Mouse (Mus musculus) adrenal gland, adult 8-10 months (tissue): ENCODE measurements around the gene Pdxp. TPM values are rescaled to one million over a fixed set of nuclear protein-coding genes. Genes with fewer than 3 reads are reported as not detected.

ENCODE experiments used
- DNase-seq: peaks from one replicate; pipeline ENCODE4 v3.0.0; 2022
- total RNA-seq, 4 experiments: library from RNA; stranded (reverse); gene quantifications; 2 replicates each; pipeline ENCODE4 v1.2.4; 2022

Pdxp gene
- total RNA-seq, 4 experiments from 2014 or later: 4.6 to 8.6 (median 5.9) TPM

- no peak for DNase-seq
Observed at GRCm38 (mm10) chr15:78899740-78900584, 13.8 kb upstream of the Pdxp start, which contains the start of gene Sh3bp1. Sh3bp1 (plus strand) TSS chr15:78899768.

- DNase-seq: no peak
Observed at GRCm38 (mm10) chr15:78900585-78901421, 12.9 kb upstream of the Pdxp start.

- DNase-seq: no peak
Observed at GRCm38 (mm10) chr15:78901422-78901789, 12.3 kb upstream of the Pdxp start.

GRCm38 (mm10) chr15:78903243-78903642 is 10.5 kb upstream of the Pdxp start:
- DNase-seq: peak; percentile 58

- no peak for DNase-seq
Observed at GRCm38 (mm10) chr15:78908399-78908798, 5.3 kb upstream of the Pdxp start.

GRCm38 (mm10) chr15:78908982-78909381 is 4.7 kb upstream of the Pdxp start:
- no peak for DNase-seq

DNA sequence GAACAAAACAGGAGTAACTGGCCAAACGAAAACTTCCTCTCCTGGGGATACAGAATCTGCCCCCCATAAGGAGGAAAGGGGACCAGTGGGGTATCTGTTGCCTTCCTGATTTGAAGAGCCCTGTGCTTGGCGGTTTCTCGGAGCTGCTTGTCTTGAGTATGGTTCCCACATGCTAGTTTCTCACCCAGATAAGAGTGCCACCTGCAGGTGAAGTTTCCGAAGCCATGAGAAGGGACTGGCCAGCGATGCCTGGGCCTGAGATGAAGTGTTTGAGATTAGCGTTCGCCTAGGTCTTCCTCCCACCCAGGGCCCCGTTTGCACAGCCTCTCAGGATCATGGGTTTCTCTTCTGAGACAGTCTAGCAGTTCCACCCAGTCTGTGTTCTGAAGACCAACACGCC is 1.7 kb upstream of the Pdxp start:
- no peak for DNase-seq

DNA sequence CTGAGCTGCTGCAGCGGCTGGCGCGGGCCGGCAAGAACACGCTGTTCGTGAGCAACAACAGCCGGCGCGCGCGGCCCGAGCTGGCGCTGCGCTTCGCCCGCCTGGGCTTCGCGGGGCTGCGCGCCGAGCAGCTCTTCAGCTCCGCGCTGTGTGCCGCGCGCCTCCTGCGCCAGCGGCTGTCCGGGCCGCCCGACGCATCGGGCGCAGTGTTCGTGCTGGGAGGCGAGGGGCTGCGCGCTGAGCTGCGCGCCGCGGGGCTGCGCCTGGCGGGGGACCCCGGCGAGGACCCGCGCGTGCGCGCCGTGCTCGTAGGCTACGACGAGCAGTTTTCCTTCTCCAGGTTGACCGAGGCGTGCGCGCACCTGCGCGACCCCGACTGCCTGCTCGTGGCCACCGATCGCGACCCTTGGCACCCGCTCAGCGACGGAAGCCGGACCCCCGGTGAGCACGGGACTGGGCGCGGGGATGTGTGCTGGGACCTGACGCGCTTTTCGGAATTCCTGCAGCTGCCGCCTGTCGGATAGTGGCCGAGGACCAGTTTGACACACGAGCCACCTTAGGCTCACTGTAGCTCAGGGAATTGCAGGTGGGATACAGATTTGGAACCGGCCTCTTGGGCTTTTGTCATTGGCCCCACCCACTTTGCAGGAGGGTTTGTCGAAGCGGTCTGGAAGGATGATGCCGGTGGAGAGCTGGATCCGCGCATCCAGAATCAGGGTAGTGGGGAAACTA is 538 bp downstream of the Pdxp start:
- DNase-seq: no peak

GRCm38 (mm10) chr15:78914823-78915659 is 1.3 kb downstream of the Pdxp start:
- no peak for DNase-seq

GRCm38 (mm10) chr15:78915660-78916017 is 1.9 kb downstream of the Pdxp start:
- peak; percentile 61 for DNase-seq

- no peak for DNase-seq
Observed at GRCm38 (mm10) chr15:78916052-78916826, 2.5 kb downstream of the Pdxp start.

GRCm38 (mm10) chr15:78918126-78918525 is 4.4 kb downstream of the Pdxp start:
- DNase-seq: no peak

DNA sequence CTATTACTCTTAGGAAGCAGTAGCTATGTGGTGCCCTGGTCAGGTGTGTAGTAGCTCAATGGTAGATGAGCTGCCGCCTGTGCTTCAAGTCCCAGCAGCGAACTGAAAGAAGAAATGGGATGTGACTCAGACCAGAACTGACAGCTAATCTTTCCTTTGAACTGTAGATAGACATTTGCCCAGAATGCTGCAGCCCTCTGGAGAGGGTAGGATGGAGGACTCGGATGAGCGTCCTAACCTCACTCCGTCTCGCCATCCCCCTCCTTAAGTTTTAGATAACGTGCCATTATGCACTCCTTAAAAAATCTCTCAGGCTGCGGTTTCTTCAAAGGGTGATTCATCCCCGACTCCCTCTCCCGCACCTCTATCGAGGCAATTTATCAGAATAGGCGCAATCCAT is 6.2 kb downstream of the Pdxp start:
- DNase-seq: no peak

GRCm38 (mm10) chr15:78922700-78923099 is 9.0 kb downstream of the Pdxp start:
- DNase-seq: no peak

GRCm38 (mm10) chr15:78923585-78923984 is 9.9 kb downstream of the Pdxp start:
- no peak for DNase-seq

- no peak for DNase-seq
Observed at GRCm38 (mm10) chr15:78925129-78925528, 11.4 kb downstream of the Pdxp start.

- peak; percentile 88 for DNase-seq
Observed at GRCm38 (mm10) chr15:78926021-78926919, 12.6 kb downstream of the Pdxp start, which contains the start of gene Lgals1. Lgals1 (plus strand) TSS chr15:78926725.

DNA sequence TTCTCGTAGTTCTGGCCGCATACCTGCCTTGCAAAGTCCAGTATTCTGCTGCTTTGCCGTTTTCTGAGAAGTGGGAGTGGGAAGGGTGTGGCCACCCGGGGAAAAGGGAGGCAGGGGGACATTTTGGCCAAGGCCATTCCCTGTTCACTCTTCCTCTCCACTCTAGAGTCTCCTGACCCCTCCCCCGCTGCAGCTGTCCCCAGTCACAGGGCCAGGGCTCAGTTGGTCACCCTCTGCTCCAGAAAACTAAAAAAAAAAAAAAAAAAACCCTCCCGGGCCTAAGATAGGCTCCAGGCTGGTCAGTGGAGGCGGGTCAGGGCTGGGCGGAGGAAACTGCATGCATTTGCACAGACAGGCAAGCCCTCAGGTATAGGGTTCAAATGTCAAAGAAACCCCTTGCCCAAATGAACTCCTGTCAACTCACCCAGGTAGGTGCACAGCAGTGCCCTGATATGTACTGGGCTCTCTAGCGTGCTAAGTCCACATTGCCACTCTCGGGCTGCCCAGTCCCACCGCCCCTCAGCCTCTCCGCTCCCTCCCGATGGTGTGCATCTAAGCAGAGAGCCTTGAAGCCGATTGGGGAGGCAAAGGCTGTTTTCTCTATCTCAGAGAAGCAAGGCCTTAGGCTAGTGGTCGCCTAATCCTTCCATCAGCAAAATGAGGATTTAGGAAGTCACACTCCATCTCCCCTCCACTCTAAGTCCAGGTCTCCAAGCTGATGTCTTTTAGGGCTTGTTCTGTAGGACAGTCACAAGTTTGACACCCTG is 13.5 kb downstream of the Pdxp start:
- DNase-seq: no peak

DNA sequence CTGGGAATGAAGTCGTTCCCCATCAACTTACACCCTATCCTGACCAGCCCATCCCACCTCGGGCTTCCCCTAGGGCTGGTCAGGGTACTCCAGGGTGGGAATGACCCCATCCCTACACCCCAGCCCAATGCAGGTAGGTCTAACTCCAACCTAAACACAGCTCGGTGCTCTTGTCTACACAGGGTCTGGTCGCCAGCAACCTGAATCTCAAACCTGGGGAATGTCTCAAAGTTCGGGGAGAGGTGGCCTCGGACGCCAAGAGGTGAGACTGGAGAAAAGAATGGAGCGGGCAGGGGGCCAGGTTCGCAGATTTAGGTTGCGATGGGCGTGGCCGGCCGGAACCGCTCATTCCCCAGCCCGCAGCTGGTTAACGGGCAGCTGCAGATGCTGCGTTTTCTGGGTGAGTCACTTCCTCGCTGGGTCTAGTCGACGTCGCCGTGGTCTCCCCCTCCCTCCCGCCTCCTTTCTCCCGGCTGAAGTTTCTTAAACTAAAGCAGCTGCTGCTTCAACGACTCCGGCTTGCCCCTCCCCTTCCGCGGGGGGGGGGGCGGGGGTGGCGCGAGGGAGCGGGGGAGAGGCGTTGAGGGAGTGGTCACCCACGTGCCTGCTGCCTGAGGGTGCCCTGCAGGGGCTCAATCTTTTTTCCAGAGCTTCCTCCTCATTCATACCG is 14.2 kb downstream of the Pdxp start:
- DNase-seq: peak; percentile 74
